ENCODE assay signal across 8 mouse cellular contexts in the genomic region with DNA sequence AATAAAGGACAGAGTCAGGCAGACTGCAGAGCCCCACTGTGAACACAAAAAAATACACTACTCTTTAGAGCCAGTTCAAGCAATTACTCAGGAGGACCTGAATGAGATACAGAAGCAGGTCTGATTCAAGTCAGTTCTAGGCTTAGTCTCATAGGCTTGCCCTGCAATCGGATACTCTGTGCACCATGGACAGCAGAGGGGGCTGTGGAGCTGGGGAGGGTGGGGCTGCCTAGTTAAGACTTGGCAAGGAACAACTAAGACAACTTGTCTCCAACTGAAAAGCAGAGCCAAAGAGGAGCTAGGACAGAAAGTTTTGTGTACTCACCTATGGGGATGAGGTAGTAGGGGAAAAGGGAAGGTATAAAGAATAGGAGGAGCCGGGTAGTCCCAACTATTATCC. TPM values are rescaled to one million over a fixed set of nuclear protein-coding genes. Genes with fewer than 3 reads are reported as not detected.
DNase-seq lines count a peak whose midpoint lies in the region; ATAC-seq and TF ChIP-seq lines count a peak whose summit lies in the region.

No protein-coding gene starts in this region.

- peaks cover 21% of the 10 kb centered on the region; the same call in 1 of the 2 replicates for H3K36me3 ChIP-seq in hindbrain, postnatal 0 days (ENCODE audit: insufficient read depth, low read length)
- no peaks in the 10 kb centered on the region for H3K36me3 ChIP-seq in hindbrain, embryonic 11.5 days (ENCODE audit: control insufficient read depth, insufficient read depth, low read length)
- peaks cover 55% of the 10 kb centered on the region for H3K36me3 ChIP-seq in midbrain, embryonic 14.5 days (ENCODE audit: control insufficient read depth, insufficient read depth, low read length)

- no peak for ATAC-seq in hindbrain, postnatal 0 days
- no peak for ATAC-seq in hindbrain, embryonic 11.5 days (ENCODE audit: low FRiP score)
- ATAC-seq in midbrain, embryonic 14.5 days (ENCODE audit: low FRiP score, low TSS enrichment) = no peak

- H3K4me3 ChIP-seq in hindbrain, postnatal 0 days (ENCODE audit: low read length) = no peak overlapping the region
- no peak overlapping the region for H3K4me3 ChIP-seq in hindbrain, embryonic 11.5 days (ENCODE audit: low read depth, low read length)
- no peak overlapping the region for H3K4me3 ChIP-seq in midbrain, embryonic 14.5 days (replicated peaks; ENCODE audit: low read depth, low read length)

- no peaks in the 10 kb centered on the region for H3K27me3 ChIP-seq in hindbrain, postnatal 0 days (ENCODE audit: insufficient read depth, low read length)
- H3K27me3 ChIP-seq in hindbrain, embryonic 11.5 days (ENCODE audit: control insufficient read depth, insufficient read depth, low read length) = no peaks in the 10 kb centered on the region
- no peaks in the 10 kb centered on the region for H3K27me3 ChIP-seq in midbrain, embryonic 14.5 days (ENCODE audit: control insufficient read depth, insufficient read depth, low read length)

- DNase-seq in hindbrain, postnatal 0 days (ENCODE audit: low spot score) = peak; percentile 52
- no peak for DNase-seq in hindbrain, embryonic 11.5 days (ENCODE audit: low spot score)
- peak; percentile 27 to 53 for DNase-seq in CD8-positive naive resting alpha-beta T cell, adult 2 months (ENCODE audit: low read depth in 2 of 2, low spot score in 2 of 2)
- peak; percentile 57 for DNase-seq in c-Kit-positive CD71-negative TER-119-negative erythroid progenitor cells, embryonic 14.5 days (ENCODE audit: low read depth)
- DNase-seq in kidney, postnatal 36 days = peak; percentile 54 to 82
- peak; percentile 71 for DNase-seq in skeletal muscle tissue, adult 2 months (ENCODE audit: low read depth, low spot score)
- DNase-seq in left cerebral cortex, adult 11 months (ENCODE audit: low spot score) = no peak
- no peak for DNase-seq in midbrain, embryonic 14.5 days

- H3K4me2 ChIP-seq in hindbrain, postnatal 0 days (ENCODE audit: low read depth, low read length) = no peak overlapping the region
- H3K4me2 ChIP-seq in hindbrain, embryonic 11.5 days (replicated peaks; ENCODE audit: low read depth, low read length) = no peak overlapping the region
- no peak overlapping the region for H3K4me2 ChIP-seq in midbrain, embryonic 14.5 days (ENCODE audit: low read length)

- H3K4me1 ChIP-seq in hindbrain, postnatal 0 days (ENCODE audit: insufficient read depth, low read length) = no peaks in the 10 kb centered on the region
- H3K4me1 ChIP-seq in hindbrain, embryonic 11.5 days (replicated peaks; ENCODE audit: control insufficient read depth, insufficient read depth, low read length) = no peaks in the 10 kb centered on the region
- no peaks in the 10 kb centered on the region for H3K4me1 ChIP-seq in midbrain, embryonic 14.5 days (ENCODE audit: control insufficient read depth, insufficient read depth, low read length)

- TF ChIP-seq CTCF in hindbrain, postnatal 0 days (IDR thresholded peaks at IDR 0.05; ENCODE audit: low read depth) = peak; percentile 56

- no peak overlapping the region for H3K27ac ChIP-seq in hindbrain, postnatal 0 days
- no peak overlapping the region for H3K27ac ChIP-seq in hindbrain, embryonic 11.5 days (ENCODE audit: low read depth, low read length)
- no peak overlapping the region for H3K27ac ChIP-seq in midbrain, embryonic 14.5 days (replicated peaks; ENCODE audit: low read depth, low read length)

- no peak overlapping the region for H3K9ac ChIP-seq in hindbrain, postnatal 0 days (replicated peaks; ENCODE audit: low read length)
- no peak overlapping the region for H3K9ac ChIP-seq in hindbrain, embryonic 11.5 days (ENCODE audit: low read depth, low read length)
- no peak overlapping the region for H3K9ac ChIP-seq in midbrain, embryonic 14.5 days (replicated peaks; ENCODE audit: low read length)

- 54% methylated on average over 2 of the region's 2 CpGs for WGBS in hindbrain, postnatal 0 days
- 64% methylated on average over 2 of the region's 2 CpGs for WGBS in hindbrain, embryonic 11.5 days
- WGBS in midbrain, embryonic 14.5 days = 60% methylated on average over 2 of the region's 2 CpGs

- H3K9me3 ChIP-seq in hindbrain, postnatal 0 days (ENCODE audit: low read length) = no peaks in the 10 kb centered on the region
- no peaks in the 10 kb centered on the region for H3K9me3 ChIP-seq in hindbrain, embryonic 11.5 days (ENCODE audit: control insufficient read depth, low read length)
- no peaks in the 10 kb centered on the region for H3K9me3 ChIP-seq in midbrain, embryonic 14.5 days (ENCODE audit: control insufficient read depth, low read length)

RNA-seq across cellular contexts. Expression of gene Hsd11b2, which starts 13.2 kb away (rescaled TPM):
- total RNA-seq in hindbrain, postnatal 0 days (2014; rRNA removed) = 6.1 and 9.9 TPM in 2 replicates
- polyA plus RNA-seq in hindbrain, postnatal 0 days (2015; fragmentation: Nextera tagmentation; extraction: Ambion mirVana) = 6.3 and 7.4 TPM in 2 replicates
- polyA plus RNA-seq in hindbrain, embryonic 11.5 days (2014; fragmentation: Nextera tagmentation; extraction: Ambion mirVana) = 19.6 and 21.1 TPM in 2 replicates
- polyA plus RNA-seq in midbrain, embryonic 14.5 days (2014; fragmentation: Nextera tagmentation; extraction: Ambion mirVana) = 5.9 and 9.7 TPM in 2 replicates

RNA-seq across cellular contexts. Expression of gene Atp6v0d1, which starts 34.1 kb away (rescaled TPM):
- total RNA-seq in hindbrain, postnatal 0 days (2014; rRNA removed) = 231 and 249 TPM in 2 replicates
- 271 and 289 TPM in 2 replicates for polyA plus RNA-seq in hindbrain, postnatal 0 days (2015; fragmentation: Nextera tagmentation; extraction: Ambion mirVana)
- 141 and 155 TPM in 2 replicates for polyA plus RNA-seq in hindbrain, embryonic 11.5 days (2014; fragmentation: Nextera tagmentation; extraction: Ambion mirVana)
- polyA plus RNA-seq in midbrain, embryonic 14.5 days (2014; fragmentation: Nextera tagmentation; extraction: Ambion mirVana) = 227 and 250 TPM in 2 replicates

RNA-seq across cellular contexts. Expression of gene Zdhhc1, which starts 35.1 kb away (rescaled TPM):
- 49.3 and 54.2 TPM in 2 replicates for total RNA-seq in hindbrain, postnatal 0 days (2014; rRNA removed)
- polyA plus RNA-seq in hindbrain, postnatal 0 days (2015; fragmentation: Nextera tagmentation; extraction: Ambion mirVana) = 31.3 and 34.7 TPM in 2 replicates
- 19.0 and 19.7 TPM in 2 replicates for polyA plus RNA-seq in hindbrain, embryonic 11.5 days (2014; fragmentation: Nextera tagmentation; extraction: Ambion mirVana)
- polyA plus RNA-seq in midbrain, embryonic 14.5 days (2014; fragmentation: Nextera tagmentation; extraction: Ambion mirVana) = 25.2 and 26.4 TPM in 2 replicates

Comparison
In these comparisons a context has a peak if more than half of its experiments do, and no peak if none do; other contexts are left out.
1. DNase-seq: peak in hindbrain, postnatal 0 days (single experiment), CD8-positive naive resting alpha-beta T cell, adult 2 months (2 of 2), c-Kit-positive CD71-negative TER-119-negative erythroid progenitor cells, embryonic 14.5 days (single experiment), kidney, postnatal 36 days (2 of 2) and skeletal muscle tissue, adult 2 months (single experiment); none in hindbrain, embryonic 11.5 days (single experiment), left cerebral cortex, adult 11 months (single experiment) and midbrain, embryonic 14.5 days (single experiment).